Mouse (Mus musculus): ENCODE results near the gene Amigo1. TPM values are rescaled to one million over a fixed set of nuclear protein-coding genes. Genes with fewer than 3 reads are reported as not detected.

Amigo1 gene
- 2.5 TPM for polyA plus RNA-seq (2014; fragmentation: Illumina TruSeq; extraction: RNeasy Lipid Tissue Mini Kit (QIAGEN cat#74804); ENCODE audit: low read depth, low replicate concordance)

DNA sequence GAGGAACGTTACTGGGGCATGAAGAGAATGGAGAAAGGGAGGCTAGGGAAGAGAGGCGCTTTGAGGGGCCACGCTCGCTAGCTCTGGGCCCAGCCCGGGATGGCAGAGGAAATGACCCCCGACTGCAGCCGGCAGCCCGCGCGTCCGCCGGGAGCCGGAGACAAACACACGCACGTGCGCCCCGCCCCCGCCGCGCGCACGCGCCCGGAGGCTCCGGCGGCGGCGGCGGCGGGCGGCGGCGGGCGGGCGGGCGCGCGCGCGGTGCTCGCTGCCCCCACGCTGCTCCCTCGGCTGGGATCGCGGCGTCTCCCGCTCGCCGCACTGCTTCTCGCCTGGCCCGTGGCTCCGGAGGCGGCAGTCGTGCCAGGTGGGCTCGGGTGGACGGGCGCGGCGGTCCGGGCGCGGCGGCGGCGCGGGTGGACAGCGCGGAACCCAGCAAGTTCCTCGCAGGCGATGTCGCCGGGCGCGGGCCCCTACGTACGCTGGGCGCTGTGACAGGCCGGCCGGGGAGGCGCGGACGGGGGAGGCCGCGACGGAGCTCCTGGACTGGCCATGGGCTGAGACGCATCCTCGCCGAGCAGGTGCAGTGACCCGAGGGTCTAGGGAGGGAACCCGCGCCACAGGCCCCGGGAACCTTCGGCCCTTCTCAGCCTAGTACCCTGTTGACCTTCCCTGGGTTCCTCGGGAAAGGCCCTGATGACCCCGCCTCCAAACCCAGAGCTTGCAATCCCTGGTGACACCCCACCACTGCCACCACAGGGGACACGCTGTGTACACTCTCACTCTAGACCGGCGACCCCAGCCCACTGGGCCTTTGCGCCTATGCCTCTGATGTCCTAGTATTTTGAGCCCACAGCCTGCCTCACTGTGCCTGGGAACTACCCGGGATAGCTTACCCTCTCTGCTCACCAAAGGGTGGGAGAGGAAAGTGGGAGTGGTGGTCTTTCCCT, at the start of gene Amigo1:
Amigo1 (plus strand) TSS at position 238 of the 950 bp plus-strand sequence.

DNA sequence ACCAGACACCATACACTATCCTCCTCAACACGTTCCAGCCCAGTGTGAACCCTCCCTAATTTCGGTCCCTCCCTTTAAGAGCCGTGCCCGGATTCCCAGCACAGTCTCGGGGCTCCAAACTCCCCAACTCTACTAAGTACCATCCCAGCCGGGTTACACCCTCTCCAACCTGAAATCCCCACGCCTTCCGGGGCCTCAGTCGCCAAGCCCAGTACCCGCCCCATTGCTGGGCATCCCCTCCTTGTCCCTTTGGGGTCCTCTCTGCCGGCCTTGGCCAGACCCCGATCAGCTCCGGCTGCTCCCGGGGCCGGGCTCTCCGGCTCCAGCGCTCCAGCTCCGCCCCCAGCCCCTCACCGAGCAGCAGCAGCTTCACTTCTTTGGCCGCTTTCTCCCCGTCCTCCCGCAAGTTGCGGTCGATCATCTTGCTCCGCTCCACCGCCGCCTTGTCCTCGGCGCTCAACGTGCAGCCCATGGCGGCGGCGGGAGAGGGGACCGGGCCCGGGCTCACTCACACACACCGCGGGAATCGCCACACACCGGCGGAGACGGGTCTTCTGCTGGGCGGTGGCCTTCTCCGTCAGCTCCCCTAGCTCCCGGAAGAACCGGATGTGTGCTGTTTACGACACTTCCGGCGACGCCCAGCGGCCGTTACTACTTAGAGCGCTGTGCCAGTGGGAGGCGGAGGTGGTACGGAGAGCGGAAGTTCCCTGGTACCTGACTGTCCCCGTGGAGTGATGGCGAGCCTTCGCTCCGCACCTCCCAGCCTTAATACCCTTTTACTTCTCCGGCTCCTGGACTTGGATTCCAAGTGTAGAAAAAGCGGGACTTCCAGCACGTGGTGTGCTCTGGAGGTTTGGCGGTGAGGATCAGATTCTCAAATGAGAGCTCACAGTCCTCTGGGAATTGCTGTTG, 40.3 kb upstream of the Amigo1 start, which contains the start of gene Gnai3:
Gnai3 (minus strand) TSS at position 613 of the 912 bp plus-strand sequence.

DNA sequence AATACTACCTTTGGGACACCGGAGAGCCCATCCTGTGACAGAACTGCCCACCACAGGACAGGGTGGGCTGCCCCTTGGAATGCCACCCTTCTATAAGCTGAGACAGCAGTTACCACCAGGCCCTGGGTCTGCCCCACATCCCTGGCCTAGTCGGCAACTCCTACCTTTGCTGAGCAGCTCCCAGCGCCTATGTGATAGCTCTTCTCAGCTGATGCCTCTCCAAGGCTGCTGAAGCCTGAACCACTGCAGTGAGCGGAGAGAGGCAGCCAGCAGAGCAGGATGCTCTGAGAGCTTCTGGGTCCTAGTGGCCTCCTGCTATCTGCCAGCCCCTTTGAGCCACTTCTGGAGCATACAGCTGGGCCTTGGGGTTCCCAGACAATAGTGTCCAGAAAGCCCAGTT, 31.5 kb upstream of the Amigo1 start, which contains the start of gene Gpr61:
Gpr61 (minus strand) TSS at position 227 of the 400 bp plus-strand sequence.

DNA sequence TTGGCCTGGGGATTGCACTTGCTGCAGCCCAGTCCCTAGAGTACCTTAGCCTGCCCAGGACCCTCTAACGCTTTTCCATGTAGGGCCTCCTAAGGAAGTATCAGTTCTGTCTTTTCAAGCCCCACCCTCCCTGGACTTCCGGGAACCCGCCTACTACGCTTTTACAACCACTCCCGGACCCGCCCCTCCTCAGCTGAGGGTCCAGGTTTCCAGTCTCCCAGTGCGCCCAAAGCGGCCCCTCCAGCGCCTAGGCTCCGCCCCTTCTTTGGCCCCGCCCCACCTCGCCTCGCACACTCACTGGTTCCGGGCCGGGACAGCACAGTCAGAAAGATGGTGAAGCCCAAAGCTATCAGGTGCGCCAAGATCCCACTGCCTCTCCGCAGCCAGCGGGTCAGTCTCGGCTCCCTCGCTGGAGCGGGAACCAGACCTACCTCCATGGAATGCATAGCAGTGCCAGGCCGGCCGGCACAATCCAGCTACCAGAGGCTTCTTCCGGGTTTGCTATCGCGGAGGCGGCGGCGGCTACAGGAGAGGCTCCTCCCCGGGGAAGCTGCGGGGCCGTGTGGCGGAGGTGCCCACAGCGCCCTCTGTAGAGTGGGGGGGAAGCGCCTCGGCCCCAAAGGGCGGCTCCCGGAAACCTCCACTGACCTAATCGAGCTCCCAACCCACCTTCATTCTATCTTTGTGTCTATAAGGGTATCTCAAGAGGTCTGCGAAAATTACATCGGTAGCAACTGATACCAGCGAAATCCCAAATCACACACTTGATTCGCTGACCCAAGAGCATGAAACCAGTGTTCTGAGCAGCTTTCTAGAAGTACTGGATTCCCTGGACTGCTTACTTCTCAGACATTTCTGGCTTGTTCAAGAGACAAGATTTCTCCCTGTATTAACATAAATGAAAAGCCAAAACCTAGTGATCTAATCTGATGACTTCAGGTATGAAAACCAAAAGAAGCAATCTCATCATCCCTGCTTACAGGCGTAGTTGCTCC, 14.5 kb downstream of the Amigo1 start, which contains the start of gene Cyb561d1:
Cyb561d1 (minus strand) TSS at position 884 of the 995 bp plus-strand sequence.

DNA sequence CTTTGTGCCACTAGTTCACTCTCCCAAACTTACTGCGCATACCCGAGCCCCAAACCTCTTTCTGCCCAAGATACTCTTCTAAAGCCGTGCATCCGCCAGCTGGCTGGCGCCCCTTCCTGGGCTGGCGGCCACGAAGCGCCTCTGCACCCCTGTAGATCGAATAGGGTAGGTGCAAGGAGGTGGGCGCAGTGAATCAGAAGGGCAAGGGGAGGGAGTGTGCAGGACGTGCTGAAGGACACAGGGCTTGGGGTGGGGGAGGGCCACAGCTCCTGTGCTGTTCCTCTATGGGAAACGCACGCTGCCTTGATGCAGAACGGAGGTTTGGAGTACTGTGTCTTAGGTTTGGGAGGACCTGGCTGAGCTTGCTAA, 24.6 kb downstream of the Amigo1 start, which contains the start of gene Atxn7l2:
Atxn7l2 (minus strand) TSS at position 164 of the 369 bp plus-strand sequence.

DNA sequence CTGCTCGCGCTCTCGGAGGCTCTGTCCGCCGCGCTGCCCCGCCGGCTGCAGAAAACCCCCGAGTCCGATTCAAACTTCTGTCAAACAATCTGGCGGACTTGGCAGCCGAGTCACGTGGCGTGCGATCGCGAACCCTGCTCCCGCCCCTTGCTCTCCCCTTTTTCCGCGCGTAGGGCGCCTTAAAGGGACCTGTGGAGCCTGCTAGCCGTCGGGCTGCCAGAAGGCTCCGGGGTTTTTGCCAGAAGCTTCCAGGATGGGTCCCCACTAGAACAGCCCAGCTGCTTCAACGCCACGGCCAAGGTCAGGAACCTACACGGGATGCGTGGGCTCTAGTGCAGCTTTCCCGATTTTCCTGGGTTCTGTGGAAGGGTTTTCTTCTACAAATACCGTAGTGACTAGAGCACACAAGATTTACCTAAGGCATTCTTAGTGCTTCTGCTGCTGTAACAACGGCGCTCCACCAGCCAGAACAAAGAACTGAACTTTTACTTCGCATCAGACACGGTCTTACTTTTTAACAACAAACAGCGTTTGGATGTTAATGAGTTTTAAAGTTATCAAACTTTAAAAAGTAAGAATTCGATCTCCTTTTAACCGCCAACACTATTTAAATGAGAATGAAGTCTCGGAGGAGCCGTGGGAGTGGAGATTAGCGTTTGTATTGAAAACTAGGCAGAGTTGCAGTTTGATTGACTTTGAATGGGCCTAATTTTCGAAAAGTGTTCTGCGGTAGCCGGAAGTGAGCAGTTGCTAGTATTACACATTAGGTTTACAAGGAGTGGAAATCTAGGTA, 40.6 kb downstream of the Amigo1 start, which contains the start of gene Sypl2:
Sypl2 (minus strand) TSS at position 91 of the 793 bp plus-strand sequence.

Other genes starting within 250 kb of the Amigo1 start
- gene Gstm6, start 242.6 kb upstream of the Amigo1 start, polyA plus RNA-seq (2014; fragmentation: Illumina TruSeq; extraction: RNeasy Lipid Tissue Mini Kit (QIAGEN cat#74804); ENCODE audit: low read depth, low replicate concordance), result 96.2 TPM
- gene Gstm3, start 217.1 kb upstream of the Amigo1 start, polyA plus RNA-seq (2014; fragmentation: Illumina TruSeq; extraction: RNeasy Lipid Tissue Mini Kit (QIAGEN cat#74804); ENCODE audit: low read depth, low replicate concordance), result 31.2 TPM
- 81.4 TPM for gene Gstm2, start 199.9 kb upstream of the Amigo1 start, polyA plus RNA-seq (2014; fragmentation: Illumina TruSeq; extraction: RNeasy Lipid Tissue Mini Kit (QIAGEN cat#74804); ENCODE audit: low read depth, low replicate concordance)
- 506 TPM for gene Gstm1, start 168.4 kb upstream of the Amigo1 start, polyA plus RNA-seq (2014; fragmentation: Illumina TruSeq; extraction: RNeasy Lipid Tissue Mini Kit (QIAGEN cat#74804); ENCODE audit: low read depth, low replicate concordance)
- gene Gstm4, start 141.4 kb upstream of the Amigo1 start, polyA plus RNA-seq (2014; fragmentation: Illumina TruSeq; extraction: RNeasy Lipid Tissue Mini Kit (QIAGEN cat#74804); ENCODE audit: low read depth, low replicate concordance), result 25.8 TPM
- gene Ampd2, start 99.7 kb upstream of the Amigo1 start, polyA plus RNA-seq (2014; fragmentation: Illumina TruSeq; extraction: RNeasy Lipid Tissue Mini Kit (QIAGEN cat#74804); ENCODE audit: low read depth, low replicate concordance), result 6.4 TPM
- gene Gnat2, start 93.5 kb upstream of the Amigo1 start, polyA plus RNA-seq (2014; fragmentation: Illumina TruSeq; extraction: RNeasy Lipid Tissue Mini Kit (QIAGEN cat#74804); ENCODE audit: low read depth, low replicate concordance), result 0.95 TPM
- 137 TPM for gene Gnai3, start 40.2 kb upstream of the Amigo1 start, polyA plus RNA-seq (2014; fragmentation: Illumina TruSeq; extraction: RNeasy Lipid Tissue Mini Kit (QIAGEN cat#74804); ENCODE audit: low read depth, low replicate concordance)
- gene Gpr61, start 31.5 kb upstream of the Amigo1 start, polyA plus RNA-seq (2014; fragmentation: Illumina TruSeq; extraction: RNeasy Lipid Tissue Mini Kit (QIAGEN cat#74804); ENCODE audit: low read depth, low replicate concordance), result not detected
- 2.0 TPM for gene Cyb561d1, start 14.9 kb downstream of the Amigo1 start, polyA plus RNA-seq (2014; fragmentation: Illumina TruSeq; extraction: RNeasy Lipid Tissue Mini Kit (QIAGEN cat#74804); ENCODE audit: low read depth, low replicate concordance)
- gene Atxn7l2, start 24.6 kb downstream of the Amigo1 start, polyA plus RNA-seq (2014; fragmentation: Illumina TruSeq; extraction: RNeasy Lipid Tissue Mini Kit (QIAGEN cat#74804); ENCODE audit: low read depth, low replicate concordance), result not detected
- not detected for gene Sypl2, start 40.3 kb downstream of the Amigo1 start, polyA plus RNA-seq (2014; fragmentation: Illumina TruSeq; extraction: RNeasy Lipid Tissue Mini Kit (QIAGEN cat#74804); ENCODE audit: low read depth, low replicate concordance)
- gene Psma5, start 70.6 kb downstream of the Amigo1 start, polyA plus RNA-seq (2014; fragmentation: Illumina TruSeq; extraction: RNeasy Lipid Tissue Mini Kit (QIAGEN cat#74804); ENCODE audit: low read depth, low replicate concordance), result 96.0 TPM
- 5.6 TPM for gene Sort1, start 97.7 kb downstream of the Amigo1 start, polyA plus RNA-seq (2014; fragmentation: Illumina TruSeq; extraction: RNeasy Lipid Tissue Mini Kit (QIAGEN cat#74804); ENCODE audit: low read depth, low replicate concordance)
- not detected for gene Mybphl, start 178.6 kb downstream of the Amigo1 start, polyA plus RNA-seq (2014; fragmentation: Illumina TruSeq; extraction: RNeasy Lipid Tissue Mini Kit (QIAGEN cat#74804); ENCODE audit: low read depth, low replicate concordance)
- gene Psrc1, start 197.5 kb downstream of the Amigo1 start, polyA plus RNA-seq (2014; fragmentation: Illumina TruSeq; extraction: RNeasy Lipid Tissue Mini Kit (QIAGEN cat#74804); ENCODE audit: low read depth, low replicate concordance), result not detected
- not detected for gene Celsr2, start 229.2 kb downstream of the Amigo1 start, polyA plus RNA-seq (2014; fragmentation: Illumina TruSeq; extraction: RNeasy Lipid Tissue Mini Kit (QIAGEN cat#74804); ENCODE audit: low read depth, low replicate concordance)